Mouse (Mus musculus) ovary, postnatal 10 days (tissue): Measurements from ENCODE around the gene Azin2.

Experiments used
- DNase-seq: peaks from one replicate; pipeline ENCODE4 v3.0.0; 2022; ENCODE audit warnings: low spot score

The Azin2 gene

DNA sequence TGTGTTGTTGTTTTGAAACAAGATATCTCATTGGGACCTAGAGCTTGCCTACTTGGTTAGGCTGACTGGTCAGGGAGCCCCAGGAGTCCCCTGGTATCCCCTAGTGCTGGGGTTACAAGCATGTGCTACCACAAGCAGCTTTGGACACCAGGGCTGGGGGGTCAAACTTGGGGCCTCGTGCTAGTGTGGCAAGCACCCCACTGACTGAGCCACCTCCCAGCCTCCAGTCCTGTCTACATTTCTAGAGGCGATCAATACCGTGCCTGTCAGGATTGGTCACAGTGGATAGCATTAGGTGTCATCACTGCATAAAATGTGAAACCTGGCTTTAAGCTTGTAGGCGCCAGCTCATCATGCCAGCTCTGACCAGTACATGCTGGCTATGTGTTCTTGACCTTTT, 66.4 kb downstream of the Azin2 start:
- no peak for DNase-seq

DNA sequence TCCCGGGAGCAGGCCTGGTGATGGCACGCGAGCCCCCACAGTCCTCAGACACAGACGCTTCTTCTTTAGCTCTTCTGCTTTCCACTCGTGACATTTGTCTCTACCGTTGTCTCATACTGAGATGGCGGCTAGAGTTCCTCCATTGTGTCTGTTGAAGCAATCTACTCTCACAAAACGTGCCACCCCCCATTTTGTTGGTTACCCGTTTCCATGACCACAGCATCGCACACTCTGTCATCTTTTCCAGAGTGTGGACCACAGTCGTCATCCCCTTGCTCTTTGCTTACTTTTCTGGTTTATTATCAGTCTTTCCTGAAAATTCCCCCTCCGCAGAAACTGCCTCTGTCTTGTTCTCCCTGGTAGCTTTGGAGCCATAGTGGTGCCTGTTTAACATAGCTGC, 68.1 kb downstream of the Azin2 start:
- no peak for DNase-seq

DNA sequence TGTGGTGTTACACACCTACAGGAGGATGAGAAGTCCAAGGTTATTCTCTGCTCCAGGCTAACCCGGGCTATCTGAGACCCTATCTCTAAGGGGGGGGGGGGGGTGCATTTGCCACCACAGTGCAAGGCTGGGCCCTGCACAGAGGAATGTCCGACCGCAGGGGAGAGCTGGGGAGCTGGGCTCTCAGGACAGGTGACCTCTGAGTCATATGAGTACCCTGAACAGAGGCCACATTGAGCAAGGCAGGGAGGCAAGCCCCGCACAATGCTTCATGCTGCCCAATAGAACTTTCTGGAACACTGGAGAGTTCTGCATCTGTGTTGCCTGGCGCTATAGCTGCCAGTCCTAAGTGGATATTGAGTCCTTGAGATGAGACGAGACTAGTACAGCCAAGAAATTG, 70.1 kb downstream of the Azin2 start:
- DNase-seq, result no peak

DNA sequence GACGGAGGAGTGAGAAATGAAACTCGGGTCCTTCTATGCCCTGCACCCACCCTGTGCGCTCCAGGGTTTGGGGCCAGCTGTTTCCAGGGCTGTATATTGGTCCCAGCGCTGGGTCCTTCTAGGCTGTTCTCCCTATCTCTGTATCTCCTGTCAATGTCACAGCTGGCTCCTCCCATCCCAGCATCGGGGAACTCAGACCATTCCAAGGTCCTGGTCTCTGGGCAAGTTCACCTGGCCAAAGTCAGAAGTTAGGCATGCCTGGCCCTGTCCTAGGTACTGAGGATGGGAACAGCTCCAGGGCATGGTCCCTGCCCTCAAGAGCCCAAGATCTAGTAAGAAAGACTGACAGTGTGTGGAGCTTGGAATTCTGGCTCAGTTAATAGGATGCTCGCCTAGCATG, 70.5 kb downstream of the Azin2 start:
- no peak for DNase-seq

DNA sequence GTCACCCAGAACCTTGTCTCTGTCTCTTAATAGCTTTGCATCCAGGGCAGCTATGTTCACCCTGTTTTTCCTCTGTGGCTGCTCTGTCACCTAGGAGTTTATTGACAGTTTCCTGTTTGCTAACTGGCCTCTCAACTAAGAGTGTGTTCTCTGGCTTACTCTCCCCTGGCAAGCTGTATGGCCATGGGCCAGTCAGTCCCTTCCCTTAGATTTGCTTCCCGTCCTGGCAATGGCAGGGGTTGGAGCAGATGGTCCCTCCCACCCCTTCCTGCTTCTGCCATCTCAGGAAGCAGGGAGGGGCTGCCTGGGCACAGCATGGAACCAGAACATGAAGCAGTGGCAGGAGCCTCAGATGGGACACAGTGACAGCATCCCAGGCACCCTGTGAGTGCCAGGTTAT, 71.1 kb downstream of the Azin2 start:
- no peak for DNase-seq

DNA sequence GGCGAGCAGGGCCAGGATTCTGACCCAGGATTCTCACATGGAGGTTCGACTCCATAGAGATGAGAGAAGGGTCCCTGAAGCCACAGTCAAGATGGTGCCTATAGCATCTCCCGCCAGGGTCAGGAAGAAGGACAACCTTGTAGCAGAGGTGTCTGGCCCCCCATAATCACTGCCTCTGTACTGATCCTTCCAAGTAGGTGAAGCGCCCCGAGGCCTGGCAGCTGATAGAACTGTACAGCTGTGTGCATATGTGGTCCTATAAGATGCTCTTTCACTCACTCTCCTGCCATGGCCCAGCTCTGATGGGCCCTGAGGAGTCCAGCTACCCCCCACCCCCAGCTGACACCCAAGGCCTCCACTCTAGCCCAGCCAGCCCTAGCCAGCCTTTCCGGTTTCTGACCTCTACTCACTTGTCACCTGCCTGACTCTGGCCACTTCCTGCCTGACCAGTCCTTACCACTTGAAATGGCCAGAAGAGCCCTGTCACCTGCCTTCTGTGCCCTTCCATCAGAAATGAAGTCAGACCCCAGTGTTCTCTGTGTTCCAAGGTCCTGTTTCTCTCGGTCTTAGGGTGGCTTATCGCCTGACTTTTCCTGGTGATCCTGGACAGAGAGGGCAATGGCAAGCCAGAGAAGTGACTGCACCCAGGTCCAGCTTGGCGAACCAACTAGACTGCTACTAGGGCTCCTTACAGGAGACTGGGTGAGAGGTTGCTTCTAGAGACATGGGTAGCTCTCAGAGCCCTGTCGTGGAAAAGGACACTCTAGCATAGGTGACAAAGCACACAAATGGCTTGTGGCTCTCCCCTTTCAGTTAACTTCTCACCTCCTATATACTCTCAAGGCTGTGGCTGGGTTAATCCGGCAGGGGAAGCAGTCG, 72.3 kb downstream of the Azin2 start:
- no peak for DNase-seq

DNA sequence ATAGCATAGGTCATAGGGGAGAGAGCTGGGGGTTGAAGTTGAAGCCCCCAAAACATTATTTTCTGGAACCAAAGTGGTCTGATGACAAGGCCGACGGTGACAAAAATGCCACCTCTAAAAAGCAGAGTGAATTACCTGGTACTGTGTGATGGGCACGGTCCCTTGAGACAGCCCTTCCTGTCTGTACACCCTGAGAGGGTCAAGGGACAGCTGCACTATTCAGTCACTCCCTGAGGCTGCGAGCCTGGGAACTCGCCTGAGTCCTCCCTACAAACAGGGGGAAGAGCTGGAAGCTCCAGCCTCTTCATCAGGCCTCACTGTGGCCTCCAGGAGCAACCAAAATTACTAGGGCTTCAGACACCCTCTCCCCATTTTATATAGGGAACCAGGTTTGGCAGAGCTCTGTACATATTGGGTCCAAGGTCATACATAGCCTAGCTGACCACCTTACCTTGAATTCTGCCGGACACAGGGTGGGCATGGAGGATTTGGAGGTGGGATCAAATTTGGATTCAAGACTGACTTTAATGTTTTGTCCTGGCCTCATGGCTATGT, 73.7 kb downstream of the Azin2 start:
- no peak for DNase-seq

DNA sequence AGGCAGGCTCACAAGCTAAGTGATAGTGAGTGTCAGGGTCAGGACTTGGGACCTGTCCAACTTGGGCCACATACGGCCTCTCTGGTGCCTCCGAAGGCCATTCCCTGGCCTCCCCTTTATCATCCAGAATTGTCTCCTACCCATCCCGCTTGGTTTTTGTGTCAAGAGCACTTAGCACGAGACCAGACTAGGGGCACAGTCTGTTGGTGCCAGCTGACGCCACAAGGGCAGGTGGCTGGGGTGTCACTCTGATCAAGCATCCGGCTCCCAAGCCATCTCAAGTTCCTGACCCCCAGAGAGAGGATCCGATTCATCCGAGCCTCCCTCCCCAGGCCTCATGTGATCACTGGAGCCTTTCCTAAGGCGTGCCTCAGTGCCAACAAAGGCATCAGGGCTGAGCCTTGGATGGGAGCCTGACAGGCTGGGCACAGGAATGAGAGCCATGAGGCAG, 74.6 kb downstream of the Azin2 start:
- DNase-seq, result no peak

DNA sequence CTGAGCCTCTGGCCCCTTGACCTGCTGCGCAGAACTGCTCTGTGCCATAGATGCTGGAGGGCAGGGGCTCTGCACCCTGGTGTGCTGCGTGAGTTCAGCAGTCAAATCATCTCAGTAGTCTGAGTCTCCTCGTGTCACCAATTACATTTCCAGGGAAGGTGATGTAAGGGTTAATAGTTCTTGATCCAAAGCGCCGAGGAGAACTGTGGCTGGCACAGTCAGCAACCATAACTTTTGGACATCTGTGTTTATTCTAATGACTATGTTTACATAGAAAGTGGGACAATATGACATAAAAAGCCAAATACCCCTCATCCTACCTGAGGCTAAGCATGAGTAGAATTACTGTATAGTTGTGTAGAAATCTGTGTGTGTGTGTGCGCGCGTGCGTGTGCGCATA, 75.2 kb downstream of the Azin2 start:
- no peak for DNase-seq

DNA sequence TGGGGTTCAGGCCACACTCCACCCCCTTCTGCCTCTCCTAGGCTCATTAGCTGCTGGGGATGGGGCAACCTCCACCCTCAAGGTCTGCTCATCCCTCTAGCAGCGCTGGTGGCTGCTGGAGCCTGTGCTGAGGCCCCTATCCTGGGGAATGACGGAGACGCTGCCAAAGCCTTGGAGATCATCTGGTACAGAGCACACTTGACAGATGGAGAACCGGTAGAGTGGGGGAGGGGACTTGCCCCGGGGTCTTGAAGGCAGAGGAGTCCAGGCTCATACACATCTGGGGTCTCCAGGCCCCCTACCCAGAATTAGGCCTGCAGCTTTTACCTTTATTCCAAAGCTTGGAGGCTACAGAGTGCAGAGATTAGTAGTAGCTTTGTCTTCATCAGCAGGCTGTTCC, 75.7 kb downstream of the Azin2 start:
- DNase-seq, result no peak

DNA sequence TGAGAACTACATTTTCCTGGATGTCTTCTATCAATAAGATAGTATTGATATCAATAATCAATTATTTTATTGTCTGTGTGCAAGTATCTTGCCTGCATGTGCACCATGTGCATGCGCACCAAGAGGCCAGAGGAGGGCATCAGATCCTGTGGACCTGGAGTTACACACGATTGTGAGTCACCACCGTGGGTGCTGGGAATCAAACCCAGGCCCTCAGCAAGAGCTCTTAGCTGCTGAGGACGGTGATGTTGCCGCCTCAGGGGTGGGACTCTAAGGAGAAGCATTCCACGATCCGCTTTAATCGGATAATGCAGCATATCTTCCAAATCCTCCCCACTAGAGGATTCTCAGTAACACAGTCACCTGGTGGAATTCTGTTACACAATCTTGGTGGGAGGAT, 76.7 kb downstream of the Azin2 start:
- no peak for DNase-seq

DNA sequence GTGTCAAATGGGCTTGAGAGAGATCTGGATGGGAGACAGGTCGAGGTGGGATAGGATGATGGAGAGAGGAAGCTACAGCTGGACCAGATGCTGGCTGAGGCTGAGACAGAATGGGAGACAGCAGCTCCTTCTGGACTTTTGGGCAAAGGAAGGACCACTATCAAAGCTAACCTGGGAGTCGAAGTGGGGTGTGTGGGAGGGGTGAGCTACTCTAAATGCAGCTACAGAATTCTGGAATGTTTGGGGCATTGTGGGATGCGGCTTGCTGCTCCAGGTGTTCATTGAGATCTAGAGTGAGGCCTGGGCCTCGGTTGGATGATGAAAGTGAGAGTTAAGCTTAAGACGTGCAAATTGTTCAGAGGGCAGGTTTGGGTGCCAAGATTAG, 77.5 kb downstream of the Azin2 start:
- no peak for DNase-seq

DNA sequence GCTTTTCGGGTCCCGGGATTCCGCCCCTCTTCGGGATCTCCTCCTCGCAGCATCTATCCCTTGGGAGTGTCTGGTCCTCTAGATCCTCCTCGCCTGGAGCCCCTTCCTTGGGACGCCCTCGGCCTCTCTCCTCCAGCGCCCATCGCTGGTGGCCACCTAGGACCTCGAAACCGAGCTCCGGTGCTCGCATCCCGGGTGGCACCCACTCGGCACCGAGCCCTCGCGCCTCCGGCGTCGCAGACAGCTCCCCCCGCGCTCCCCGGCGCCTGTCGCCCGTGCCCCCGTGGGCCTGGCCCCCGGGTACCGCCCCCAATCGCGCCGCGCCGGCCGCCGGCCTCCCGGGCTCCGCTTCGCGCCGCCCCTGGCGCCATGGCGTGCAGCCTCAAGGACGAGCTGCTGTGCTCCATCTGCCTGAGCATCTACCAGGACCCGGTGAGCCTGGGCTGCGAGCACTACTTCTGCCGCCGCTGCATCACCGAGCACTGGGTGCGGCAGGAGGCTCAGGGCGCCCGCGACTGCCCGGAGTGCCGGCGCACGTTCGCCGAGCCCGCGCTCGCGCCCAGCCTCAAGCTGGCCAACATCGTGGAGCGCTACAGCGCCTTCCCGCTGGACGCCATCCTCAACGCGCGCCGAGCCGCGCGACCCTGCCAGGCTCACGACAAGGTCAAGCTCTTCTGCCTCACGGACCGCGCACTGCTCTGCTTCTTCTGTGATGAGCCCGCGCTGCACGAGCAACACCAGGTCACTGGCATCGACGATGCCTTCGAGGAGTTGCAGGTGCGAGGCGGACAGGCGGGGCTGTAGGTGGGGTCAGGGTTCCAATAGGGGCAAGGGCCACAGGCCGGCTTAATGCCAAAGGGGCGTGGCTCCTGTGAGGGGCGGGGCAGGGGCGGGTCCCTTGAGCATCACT, 78.2 kb downstream of the Azin2 start:
- DNase-seq, result no peak

DNA sequence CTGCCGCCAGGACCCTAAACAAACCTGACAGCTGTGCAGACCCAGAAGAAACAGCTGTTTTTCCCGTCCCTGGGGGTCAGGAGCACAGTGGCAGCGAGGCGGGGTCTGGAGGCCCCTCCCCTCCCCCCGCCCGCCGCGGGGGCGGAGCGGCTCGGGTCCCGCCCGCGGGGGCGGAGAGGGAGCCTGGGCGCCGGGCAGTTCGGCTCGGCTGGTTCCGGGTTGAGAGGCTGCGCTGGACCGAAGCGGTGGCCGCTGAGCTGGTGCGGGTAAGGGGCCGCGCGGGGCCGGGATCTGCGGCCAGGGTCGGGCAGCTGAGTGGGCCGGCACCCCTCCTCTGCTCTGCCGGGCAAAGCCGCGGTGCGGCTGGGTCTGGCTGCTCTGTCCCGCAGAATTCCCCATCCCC, 78.9 kb downstream of the Azin2 start, which contains the start of gene Trim62:
Gene Trim62, plus strand, starts transcription at position 202 of the 403 bp plus-strand sequence.
- peak; percentile 50 for DNase-seq
